28 mouse cellular contexts compared by ENCODE assay signal in the genomic region with DNA sequence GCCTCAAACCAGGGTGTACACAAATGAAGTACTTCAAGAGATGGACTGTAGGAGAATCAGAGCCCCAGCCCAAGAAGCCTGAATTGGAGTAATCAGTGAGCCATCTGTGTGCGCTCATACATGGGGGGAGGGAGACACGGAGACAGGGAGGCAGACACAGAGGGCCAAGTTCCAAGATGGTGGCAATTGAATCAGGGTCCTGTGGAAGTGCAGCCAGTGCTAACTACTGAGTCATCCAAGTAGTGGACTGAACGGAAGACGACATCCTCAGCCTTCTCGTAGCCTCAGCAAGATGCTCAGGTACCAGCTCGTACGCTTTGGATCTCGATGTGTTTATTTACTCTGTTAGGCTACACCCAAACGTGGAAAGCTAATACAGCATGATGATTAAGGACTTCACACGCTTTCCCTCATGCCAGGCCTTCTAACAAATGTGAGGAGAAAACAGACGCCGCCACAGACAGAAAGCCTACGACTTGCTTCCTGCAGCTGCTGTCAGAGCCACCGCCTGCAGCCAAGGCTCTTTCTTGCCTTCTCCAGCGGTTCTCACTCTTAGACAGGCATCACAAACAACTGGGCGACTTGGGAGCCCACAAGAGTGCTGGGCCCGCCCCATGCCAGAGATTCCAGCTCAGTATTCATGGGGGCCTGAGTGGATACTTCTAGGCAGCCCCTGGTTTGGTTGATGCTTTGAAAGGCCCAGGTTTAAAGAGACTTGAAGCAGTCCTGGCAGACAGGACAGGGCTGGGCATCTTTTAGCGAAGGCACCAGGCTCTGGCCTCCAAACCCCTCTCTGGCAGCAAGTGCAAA. TPM values are rescaled to one million over a fixed set of nuclear protein-coding genes. Genes with fewer than 3 reads are reported as not detected.
DNase-seq lines count a peak whose midpoint lies in the region; ATAC-seq and TF ChIP-seq lines count a peak whose summit lies in the region.
"Had no signal": no experiment of that assay in that cellular context is flagged by ENCODE, and none has a peak within 500 bp of the region (broad histone marks: within the 10 kb centered on the region; RNA-seq: fewer than 3 reads in every experiment).

No protein-coding gene starts in this region.

- H3K27me3 ChIP-seq in forebrain, embryonic 14.5 days (replicated peaks; ENCODE audit: control insufficient read depth, insufficient read depth, low read length) = no peaks in the 10 kb centered on the region
- H3K27me3 ChIP-seq in forebrain, embryonic 11.5 days (ENCODE audit: control insufficient read depth, insufficient read depth, low read length) = no peaks in the 10 kb centered on the region
- no peaks in the 10 kb centered on the region for H3K27me3 ChIP-seq in lung, postnatal 0 days (replicated peaks; ENCODE audit: insufficient read depth, low read length)
- no peaks in the 10 kb centered on the region for H3K27me3 ChIP-seq in stomach, postnatal 0 days (ENCODE audit: control insufficient read depth, insufficient read depth, low read length)
- H3K27me3 ChIP-seq: stomach, embryonic 15.5 days had no signal

- 0 out of 2 replicates have a peak overlapping the region, but pooled peaks have one; percentile 16 for H3K27ac ChIP-seq in forebrain, embryonic 14.5 days (ENCODE audit: low read depth, low read length)
- no peak overlapping the region for H3K27ac ChIP-seq in forebrain, embryonic 11.5 days (ENCODE audit: low read depth, low read length)
- peak overlapping the region; percentile 28 for H3K27ac ChIP-seq in lung, postnatal 0 days (ENCODE audit: low read length)
- H3K27ac ChIP-seq in stomach, postnatal 0 days (replicated peaks) = no peak overlapping the region
- H3K27ac ChIP-seq: gastrocnemius, adult 2 months; heart, adult 2 months; heart, embryonic 13.5 days; hindbrain, embryonic 14.5 days; liver, embryonic 12.5 days; neural tube, embryonic 12.5 days; stomach, embryonic 15.5 days had no signal

- no peaks in the 10 kb centered on the region for H3K9me3 ChIP-seq in forebrain, embryonic 14.5 days (replicated peaks; ENCODE audit: control insufficient read depth, low read length)
- H3K9me3 ChIP-seq in forebrain, embryonic 11.5 days (ENCODE audit: control insufficient read depth, low read length) = no peaks in the 10 kb centered on the region
- H3K9me3 ChIP-seq in lung, postnatal 0 days (ENCODE audit: low read length) = no peaks in the 10 kb centered on the region
- no peaks in the 10 kb centered on the region for H3K9me3 ChIP-seq in stomach, postnatal 0 days (ENCODE audit: control insufficient read depth, low read length)
- H3K9me3 ChIP-seq: G1E; heart, embryonic 13.5 days; liver, embryonic 12.5 days; neural tube, embryonic 12.5 days; stomach, embryonic 15.5 days had no signal

- no peak overlapping the region for H3K9ac ChIP-seq in forebrain, embryonic 14.5 days (ENCODE audit: low read length)
- H3K9ac ChIP-seq in forebrain, embryonic 11.5 days (ENCODE audit: low read length) = no peak overlapping the region
- H3K9ac ChIP-seq in lung, postnatal 0 days (replicated peaks; ENCODE audit: low read depth) = no peak overlapping the region
- no peak overlapping the region for H3K9ac ChIP-seq in stomach, postnatal 0 days (ENCODE audit: low read length)
- H3K9ac ChIP-seq: heart, embryonic 13.5 days; hindbrain, embryonic 14.5 days; liver, embryonic 12.5 days; liver, postnatal 0 days; neural tube, embryonic 12.5 days; stomach, embryonic 15.5 days had no signal

- H3K4me2 ChIP-seq in forebrain, embryonic 14.5 days (ENCODE audit: low read length) = no peak overlapping the region
- no peak overlapping the region for H3K4me2 ChIP-seq in forebrain, embryonic 11.5 days (ENCODE audit: low read depth, low read length, severe bottlenecking)
- H3K4me2 ChIP-seq in lung, postnatal 0 days (replicated peaks; ENCODE audit: low read depth, low read length) = no peak overlapping the region
- H3K4me2 ChIP-seq in stomach, postnatal 0 days (replicated peaks; ENCODE audit: low read depth) = no peak overlapping the region
- H3K4me2 ChIP-seq: heart, embryonic 13.5 days; hindbrain, embryonic 14.5 days; liver, embryonic 12.5 days; neural tube, embryonic 12.5 days; stomach, embryonic 15.5 days had no signal

- no peak for ATAC-seq in forebrain, embryonic 14.5 days
- no peak for ATAC-seq in forebrain, embryonic 11.5 days (replicated peaks; ENCODE audit: low FRiP score)
- peak; percentile 38 for ATAC-seq in lung, postnatal 0 days
- ATAC-seq in stomach, postnatal 0 days (ENCODE audit: low FRiP score, low TSS enrichment) = peak; percentile 18; the same call in 1 of the 2 replicates
- ATAC-seq: liver, embryonic 12.5 days; midbrain, embryonic 16.5 days had no signal

- H3K4me3 ChIP-seq in forebrain, embryonic 14.5 days (ENCODE audit: low read depth, low read length) = no peak overlapping the region
- no peak overlapping the region for H3K4me3 ChIP-seq in forebrain, embryonic 11.5 days (ENCODE audit: low read depth, low read length)
- no peak overlapping the region for H3K4me3 ChIP-seq in lung, postnatal 0 days (ENCODE audit: low read depth, low read length)
- no peak overlapping the region for H3K4me3 ChIP-seq in stomach, postnatal 0 days (ENCODE audit: low read depth, low read length)
- H3K4me3 ChIP-seq: gastrocnemius, adult 2 months; heart, adult 2 months; heart, embryonic 13.5 days; liver, embryonic 12.5 days; neural tube, embryonic 12.5 days; stomach, embryonic 15.5 days had no signal

- DNase-seq in forebrain, embryonic 14.5 days (ENCODE audit: low spot score) = no peak
- no peak for DNase-seq in forebrain, embryonic 11.5 days (ENCODE audit: low spot score)
- DNase-seq in lung, postnatal 0 days (ENCODE audit: low spot score) = peak; percentile 36
- DNase-seq in lung, postnatal 36 days = no peak
- peak; percentile 59 for DNase-seq in MN1 (ENCODE audit: low spot score)
- no peak for DNase-seq in stomach, postnatal 0 days (ENCODE audit: low spot score)
- no peak for DNase-seq in adrenal gland, adult 18-20 months (ENCODE audit: low spot score in 2 of 2)
- no peak for DNase-seq in retina, embryonic 14.5 days (ENCODE audit: low spot score)
- DNase-seq: adrenal gland, postnatal 25 days; B cell, adult 2 months; cerebellum, adult 18-20 months; cerebellum, postnatal 14 days; gastrocnemius, adult 2 months; heart, adult 2 months; heart, postnatal 10 days; kidney, adult 9 months; kidney, postnatal 10 days; layer of hippocampus, postnatal 36 days; left cerebral cortex, postnatal 4 days; liver, postnatal 0 days; thymus, postnatal 14 days had no signal

- H3K36me3 ChIP-seq in forebrain, embryonic 14.5 days (ENCODE audit: control insufficient read depth, insufficient read depth, low read length) = no peaks in the 10 kb centered on the region
- no peaks in the 10 kb centered on the region for H3K36me3 ChIP-seq in forebrain, embryonic 11.5 days (ENCODE audit: control insufficient read depth, insufficient read depth, low read length)
- no peaks in the 10 kb centered on the region for H3K36me3 ChIP-seq in lung, postnatal 0 days (ENCODE audit: insufficient read depth, low read length)
- no peaks in the 10 kb centered on the region for H3K36me3 ChIP-seq in stomach, postnatal 0 days (ENCODE audit: control insufficient read depth, insufficient read depth, low read length)
- H3K36me3 ChIP-seq: G1E; heart, embryonic 13.5 days; liver, embryonic 12.5 days; neural tube, embryonic 12.5 days; stomach, embryonic 15.5 days had no signal

- no peak for TF ChIP-seq EP300 in lung, postnatal 0 days (IDR thresholded peaks at IDR 0.05)
- no peak for TF ChIP-seq EP300 in stomach, postnatal 0 days (optimal IDR thresholded peaks at IDR 0.05)

- WGBS in forebrain, embryonic 14.5 days = 74% methylated on average over 18 of the region's 18 CpGs
- WGBS in forebrain, embryonic 11.5 days = 81% methylated on average over 18 of the region's 18 CpGs
- WGBS in lung, postnatal 0 days = 33% methylated on average over 18 of the region's 18 CpGs
- WGBS in stomach, postnatal 0 days = 52% methylated on average over 18 of the region's 18 CpGs

- no peak for TF ChIP-seq CTCF in lung, postnatal 0 days (IDR thresholded peaks at IDR 0.05)
- TF ChIP-seq CTCF in stomach, postnatal 0 days (IDR thresholded peaks at IDR 0.05; ENCODE audit: low read depth) = no peak

- H3K4me1 ChIP-seq in forebrain, embryonic 14.5 days (ENCODE audit: control insufficient read depth, insufficient read depth, low read length) = peaks cover 12% of the 10 kb centered on the region
- H3K4me1 ChIP-seq in forebrain, embryonic 11.5 days (replicated peaks; ENCODE audit: control insufficient read depth, insufficient read depth, low read length) = no peaks in the 10 kb centered on the region
- H3K4me1 ChIP-seq in lung, postnatal 0 days (ENCODE audit: insufficient read depth, low read depth, low read length) = 0 out of 2 replicates have a peak, but pooled peaks cover 3% of the 10 kb centered on the region
- H3K4me1 ChIP-seq in stomach, postnatal 0 days (replicated peaks; ENCODE audit: control insufficient read depth, insufficient read depth) = no peaks in the 10 kb centered on the region

RNA-seq across cellular contexts. Expression of a gene that starts 7.6 kb away (rescaled TPM):
- polyA plus RNA-seq in forebrain, embryonic 14.5 days (2014; fragmentation: Nextera tagmentation; extraction: Ambion mirVana) = 10.6 and 11.7 TPM in 2 replicates
- polyA plus RNA-seq in forebrain, embryonic 11.5 days (2014; fragmentation: Nextera tagmentation; extraction: Ambion mirVana) = 11.5 TPM in 2 replicates
- 39.0 and 42.2 TPM in 2 replicates for polyA plus RNA-seq in lung, postnatal 0 days (2015; fragmentation: Nextera tagmentation; extraction: Ambion mirVana)
- 10.8 and 12.3 TPM in 2 replicates for polyA plus RNA-seq in stomach, postnatal 0 days (2015; fragmentation: Nextera tagmentation; extraction: Ambion mirVana)
- 10 to 100 TPM; 62.3 to 69.7 TPM for total RNA-seq in adrenal gland, adult 18-20 months (2021)
- total RNA-seq: G1E had no signal
- polyA plus RNA-seq: G1E had no signal

RNA-seq across cellular contexts. Expression of a gene that starts 21.9 kb away (rescaled TPM):
- polyA plus RNA-seq in forebrain, embryonic 14.5 days (2014; fragmentation: Nextera tagmentation; extraction: Ambion mirVana) = 89.2 and 93.6 TPM in 2 replicates
- polyA plus RNA-seq in forebrain, embryonic 11.5 days (2014; fragmentation: Nextera tagmentation; extraction: Ambion mirVana) = 173 and 174 TPM in 2 replicates
- polyA plus RNA-seq in lung, postnatal 0 days (2015; fragmentation: Nextera tagmentation; extraction: Ambion mirVana) = 85.7 and 89.7 TPM in 2 replicates
- 137 and 138 TPM in 2 replicates for polyA plus RNA-seq in stomach, postnatal 0 days (2015; fragmentation: Nextera tagmentation; extraction: Ambion mirVana)
- total RNA-seq in adrenal gland, adult 18-20 months (2021) = 100 to 1,000 TPM; 111 to 164 TPM

Comparison
In these comparisons a context has a peak if more than half of its experiments do, and no peak if none do; other contexts are left out.
1. DNase-seq: peak in lung, postnatal 0 days (single experiment) and MN1 (single experiment); none in forebrain, embryonic 14.5 days (single experiment), forebrain, embryonic 11.5 days (single experiment), lung, postnatal 36 days (single experiment), stomach, postnatal 0 days (single experiment), adrenal gland, adult 18-20 months (0 of 2) and retina, embryonic 14.5 days (single experiment).
2. H3K27ac ChIP-seq: peak in forebrain, embryonic 14.5 days (single experiment) and lung, postnatal 0 days (single experiment); none in forebrain, embryonic 11.5 days (single experiment) and stomach, postnatal 0 days (single experiment).
3. ATAC-seq: peak in lung, postnatal 0 days (single experiment) and stomach, postnatal 0 days (single experiment); none in forebrain, embryonic 14.5 days (single experiment) and forebrain, embryonic 11.5 days (single experiment).